Mouse (Mus musculus) midbrain, embryonic 10.5 days (tissue): ENCODE measurements at regions not wholly inside any gene's neighbourhood (a gene's known extent, or its start where the extent isn't known, plus 50 kb on each side); places are given as distances from the start of the nearest gene placed in this dataset.

ENCODE experiments used
- DNase-seq: peaks from one replicate; pipeline ENCODE4 v3.0.0-alpha.2; 2017; ENCODE audit warnings: low spot score
- H3K27ac ChIP-seq: fragments of 300-500 bp; sonication (generic); replicated peaks from 2 replicates; pipeline ENCODE4 v1.5.1; 2016; ENCODE audit warnings: mild to moderate bottlenecking
- H3K27me3 ChIP-seq: fragments of 300-500 bp; sonication (generic); 2 replicates; pipeline ENCODE4 v1.6.1; 2016; ENCODE audit warnings: low read depth, mild to moderate bottlenecking; ENCODE audit not compliant: poor library complexity, severe bottlenecking
- H3K36me3 ChIP-seq: fragments of 300-500 bp; sonication (generic); 2 replicates; pipeline ENCODE4 v1.6.1; 2016; ENCODE audit warnings: mild to moderate bottlenecking, moderate library complexity
- H3K4me1 ChIP-seq: fragments of 300-500 bp; sonication (generic); 2 replicates; pipeline ENCODE4 v1.6.1; 2016
- H3K4me3 ChIP-seq: fragments of 300-500 bp; sonication (generic); 2 replicates; pipeline ENCODE4 v1.5.1; 2016; ENCODE audit warnings: mild to moderate bottlenecking, moderate library complexity
- H3K9me3 ChIP-seq: fragments of 300-500 bp; sonication (generic); replicated peaks from 2 replicates; pipeline ENCODE4 v1.6.1; 2016; ENCODE audit warnings: mild to moderate bottlenecking
- WGBS: fragments of 180-500 bp; shearing (Covaris S2); methylation state at CpG from one replicate; pipeline ENCODE4 v1.1.7; 2016; 5-methylcytosine and 5-hydroxymethylcytosine counted together

GRCm38 (mm10) chr9:118391715-118392114 is 86.3 kb upstream of the Eomes start:
- H3K36me3 ChIP-seq = no peaks in the 10 kb centered on the region
- 59% methylated on average over 7 of the region's 7 CpGs for WGBS

GRCm38 (mm10) chr9:118392796-118393195 is 85.2 kb upstream of the Eomes start:
- 93% methylated on average over 1 of the region's 1 CpGs for WGBS
- H3K4me3 ChIP-seq = no peak overlapping the region
- no peaks in the 10 kb centered on the region for H3K36me3 ChIP-seq
- no peak for DNase-seq
- H3K27me3 ChIP-seq = peaks cover 41% of the 10 kb centered on the region
- no peaks in the 10 kb centered on the region for H3K9me3 ChIP-seq
- H3K4me1 ChIP-seq = peaks cover 10% of the 10 kb centered on the region
- H3K27ac ChIP-seq = no peak overlapping the region

More at GRCm38 (mm10) chr9:118391715-118392114, 86.3 kb upstream of the Eomes start:
- no peaks in the 10 kb centered on the region for H3K9me3 ChIP-seq
- H3K27me3 ChIP-seq = peaks cover 49% of the 10 kb centered on the region
- peaks cover 10% of the 10 kb centered on the region for H3K4me1 ChIP-seq
- H3K27ac ChIP-seq = no peak overlapping the region
- no peak for DNase-seq
- H3K4me3 ChIP-seq = no peak overlapping the region

- no peak overlapping the region for H3K27ac ChIP-seq
- WGBS = 75% methylated on average over 4 of the region's 4 CpGs
- peaks cover 10% of the 10 kb centered on the region for H3K4me1 ChIP-seq
Measured at GRCm38 (mm10) chr9:118393567-118393966, 84.4 kb upstream of the Eomes start.

GRCm38 (mm10) chr9:118396425-118397053 is 81.5 kb upstream of the Eomes start:
- no peak overlapping the region for H3K4me3 ChIP-seq
- no peaks in the 10 kb centered on the region for H3K36me3 ChIP-seq
- no peaks in the 10 kb centered on the region for H3K9me3 ChIP-seq
- WGBS = 88% methylated on average over 2 of the region's 2 CpGs
- H3K27ac ChIP-seq = no peak overlapping the region
- H3K4me1 ChIP-seq = no peaks in the 10 kb centered on the region
- DNase-seq = no peak
- H3K27me3 ChIP-seq = peaks cover 4% of the 10 kb centered on the region; the same call in 1 of the 2 replicates

More at GRCm38 (mm10) chr9:118393567-118393966, 84.4 kb upstream of the Eomes start:
- H3K9me3 ChIP-seq = no peaks in the 10 kb centered on the region
- H3K4me3 ChIP-seq = no peak overlapping the region
- H3K36me3 ChIP-seq = no peaks in the 10 kb centered on the region
- peaks cover 33% of the 10 kb centered on the region for H3K27me3 ChIP-seq
- no peak for DNase-seq

GRCm38 (mm10) chr9:118400520-118400919 is 77.5 kb upstream of the Eomes start:
- no peak for DNase-seq
- WGBS = 80% methylated on average over 3 of the region's 3 CpGs
- Histone ChIP-seq H3K27me3 (no peaks in the 10 kb centered on the region), H3K36me3 (no peaks in the 10 kb centered on the region), H3K9me3 (no peaks in the 10 kb centered on the region), H3K27ac (no peak overlapping the region), H3K4me3 (no peak overlapping the region), H3K4me1 (no peaks in the 10 kb centered on the region)

- no peaks in the 10 kb centered on the region for H3K9me3 ChIP-seq
- no peak overlapping the region for H3K27ac ChIP-seq
- DNase-seq = no peak
- H3K27me3 ChIP-seq = no peaks in the 10 kb centered on the region
- no peaks in the 10 kb centered on the region for H3K4me1 ChIP-seq
- H3K4me3 ChIP-seq = no peak overlapping the region
- no peaks in the 10 kb centered on the region for H3K36me3 ChIP-seq
Measured at GRCm38 (mm10) chr9:118401170-118401569, 76.8 kb upstream of the Eomes start.

GRCm38 (mm10) chr9:118404867-118405266 is 73.1 kb upstream of the Eomes start:
- Histone ChIP-seq H3K4me1 (no peaks in the 10 kb centered on the region), H3K27ac (no peak overlapping the region)
- 69% methylated on average over 6 of the region's 6 CpGs for WGBS

GRCm38 (mm10) chr9:118405926-118406518 is 72.0 kb upstream of the Eomes start:
- no peak overlapping the region for H3K4me3 ChIP-seq
- DNase-seq = no peak
- H3K36me3 ChIP-seq = no peaks in the 10 kb centered on the region
- no peaks in the 10 kb centered on the region for H3K4me1 ChIP-seq
- H3K27me3 ChIP-seq = no peaks in the 10 kb centered on the region
- no peaks in the 10 kb centered on the region for H3K9me3 ChIP-seq
- no peak overlapping the region for H3K27ac ChIP-seq
- WGBS = 56% methylated on average over 9 of the region's 9 CpGs

More at GRCm38 (mm10) chr9:118404867-118405266, 73.1 kb upstream of the Eomes start:
- H3K4me3 ChIP-seq = no peak overlapping the region
- H3K36me3 ChIP-seq = no peaks in the 10 kb centered on the region
- no peaks in the 10 kb centered on the region for H3K9me3 ChIP-seq
- no peak for DNase-seq
- no peaks in the 10 kb centered on the region for H3K27me3 ChIP-seq

GRCm38 (mm10) chr9:118416032-118416431 is 62.0 kb upstream of the Eomes start:
- DNase-seq = no peak
- no peaks in the 10 kb centered on the region for H3K9me3 ChIP-seq
- H3K27me3 ChIP-seq = peaks cover 18% of the 10 kb centered on the region
- no peak overlapping the region for H3K4me3 ChIP-seq
- WGBS = 83% methylated on average over 4 of the region's 4 CpGs
- H3K36me3 ChIP-seq = no peaks in the 10 kb centered on the region
- no peaks in the 10 kb centered on the region for H3K4me1 ChIP-seq
- no peak overlapping the region for H3K27ac ChIP-seq

GRCm38 (mm10) chr9:118416475-118416874 is 61.5 kb upstream of the Eomes start:
- 88% methylated on average over 6 of the region's 6 CpGs for WGBS
- H3K27me3 ChIP-seq = peaks cover 23% of the 10 kb centered on the region
- no peaks in the 10 kb centered on the region for H3K4me1 ChIP-seq
- no peak overlapping the region for H3K27ac ChIP-seq
- no peak for DNase-seq
- no peak overlapping the region for H3K4me3 ChIP-seq
- no peaks in the 10 kb centered on the region for H3K36me3 ChIP-seq
- H3K9me3 ChIP-seq = no peaks in the 10 kb centered on the region

GRCm38 (mm10) chr9:118424344-118424743 is 53.7 kb upstream of the Eomes start:
- whole genome bisulfite sequencing = 88% methylated on average over 6 of the region's 6 CpGs
- Histone ChIP-seq H3K9me3 (no peaks in the 10 kb centered on the region), H3K27me3 (peaks cover 84% of the 10 kb centered on the region), H3K27ac (no peak overlapping the region), H3K36me3 (no peaks in the 10 kb centered on the region), H3K4me1 (peaks cover 7% of the 10 kb centered on the region), H3K4me3 (no peak overlapping the region)
- no peak for DNase-seq
